ENCODE assay signal across 8 mouse cellular contexts in the genomic region with DNA sequence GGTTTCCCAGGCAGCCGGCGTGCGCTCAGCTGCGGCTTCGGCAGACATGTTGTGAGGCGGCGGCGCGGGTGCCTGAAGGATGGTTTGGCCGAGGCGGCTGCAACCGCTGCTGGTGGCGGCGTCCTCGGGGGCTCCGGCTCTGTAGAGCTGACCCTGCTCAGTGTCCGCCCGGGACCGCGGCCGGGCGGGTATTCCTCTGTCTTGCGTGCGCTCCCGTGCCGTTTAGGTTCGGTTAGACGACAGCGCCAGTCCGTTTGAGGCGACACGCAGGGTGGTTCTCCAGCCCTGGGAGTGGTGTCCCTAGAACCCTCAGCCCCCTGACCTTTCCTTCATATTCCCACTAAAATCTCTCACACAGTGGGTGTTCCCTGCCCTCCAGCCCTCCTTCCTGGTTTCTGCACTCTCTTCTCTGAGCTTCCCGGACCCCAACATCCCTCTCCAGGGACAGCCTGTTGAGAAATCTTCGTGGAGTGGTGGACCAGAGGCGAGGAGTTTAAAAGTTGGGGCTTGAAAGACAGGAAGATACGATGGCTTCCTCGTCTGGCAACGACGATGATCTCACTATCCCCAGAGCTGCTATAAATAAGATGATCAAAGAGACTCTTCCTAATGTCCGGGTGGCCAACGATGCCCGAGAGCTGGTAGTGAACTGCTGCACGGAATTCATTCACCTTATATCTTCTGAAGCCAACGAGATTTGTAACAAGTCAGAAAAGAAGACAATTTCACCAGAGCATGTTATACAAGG. TPM values are rescaled to one million over a fixed set of nuclear protein-coding genes. Genes with fewer than 3 reads are reported as not detected.
DNase-seq lines count a peak whose midpoint lies in the region; ATAC-seq and TF ChIP-seq lines count a peak whose summit lies in the region.

No protein-coding gene starts in this region.

- H3K4me2 ChIP-seq in heart, embryonic 12.5 days, result peak overlapping the region; percentile 87
- H3K4me2 ChIP-seq in hindbrain, embryonic 13.5 days, result peak overlapping the region; percentile 95

- no peaks in the 10 kb centered on the region for H3K9me3 ChIP-seq in heart, embryonic 12.5 days (replicated peaks)
- H3K9me3 ChIP-seq in ES-Bruce4 (replicated peaks; ENCODE audit: control insufficient read depth, insufficient read depth, low read length, poor library complexity, severe bottlenecking), result no peaks in the 10 kb centered on the region; the same call in 1 of the 2 replicates
- no peaks in the 10 kb centered on the region for H3K9me3 ChIP-seq in embryonic facial prominence, embryonic 10.5 days
- H3K9me3 ChIP-seq in hindbrain, embryonic 13.5 days, result no peaks in the 10 kb centered on the region

- H3K36me3 ChIP-seq in heart, embryonic 12.5 days, result peaks cover 9% of the 10 kb centered on the region; the same call in 1 of the 2 replicates
- H3K36me3 ChIP-seq in ES-Bruce4 (ENCODE audit: control insufficient read depth, insufficient read depth, low read length, poor library complexity, severe bottlenecking) (peaks cover 13% of the 10 kb centered on the region), macrophage (ENCODE audit: inconsistent target) (no peaks in the 10 kb centered on the region; the same call in 1 of the 2 replicates)
- peaks cover 25% of the 10 kb centered on the region for H3K36me3 ChIP-seq in embryonic facial prominence, embryonic 10.5 days (replicated peaks)
- peaks cover 4% of the 10 kb centered on the region; the same call in 1 of the 2 replicates for H3K36me3 ChIP-seq in hindbrain, embryonic 13.5 days

- H3K9ac ChIP-seq in heart, embryonic 12.5 days, result peak overlapping the region; percentile 95
- H3K9ac ChIP-seq in ES-Bruce4 (ENCODE audit: low read depth, poor library complexity, severe bottlenecking), result peak overlapping the region; percentile 91
- H3K9ac ChIP-seq in hindbrain, embryonic 13.5 days, result peak overlapping the region; percentile 97

- peak; percentile 67 for ATAC-seq in heart, embryonic 12.5 days (ENCODE audit: insufficient number of reproducible peaks, low FRiP score)
- ATAC-seq in hindbrain, embryonic 13.5 days (ENCODE audit: low FRiP score), result peak; percentile 82; the same call in 1 of the 2 replicates

- H3K79me2 ChIP-seq in macrophage (ENCODE audit: inconsistent target), result peaks cover 51% of the 10 kb centered on the region

- WGBS in heart, embryonic 12.5 days, result 0% methylated on average over 42 of the region's 44 CpGs
- under 1% methylated on average over 44 of the region's 44 CpGs for WGBS in embryonic facial prominence, embryonic 10.5 days
- whole genome bisulfite sequencing in hindbrain, embryonic 13.5 days, result under 1% methylated on average over 44 of the region's 44 CpGs
- whole genome bisulfite sequencing in macrophage (ENCODE audit: missing documents), result 0% methylated on average over 44 of the region's 44 CpGs

- H3K27ac ChIP-seq in heart, embryonic 12.5 days (ENCODE audit: poor library complexity, severe bottlenecking), result peak overlapping the region; percentile 97
- H3K27ac ChIP-seq in ES-Bruce4 (ENCODE audit: insufficient read depth, low read length) (no peak overlapping the region; the same call in 1 of the 2 replicates), macrophage (peak overlapping the region; percentile 89)
- peak overlapping the region; percentile 95 for H3K27ac ChIP-seq in embryonic facial prominence, embryonic 10.5 days (replicated peaks)
- peak overlapping the region; percentile 94 for H3K27ac ChIP-seq in hindbrain, embryonic 13.5 days

- H3K4me1 ChIP-seq in heart, embryonic 12.5 days (replicated peaks), result peaks cover 4% of the 10 kb centered on the region; the same call in 1 of the 2 replicates
- peaks cover 2% of the 10 kb centered on the region for H3K4me1 ChIP-seq in ES-Bruce4 (ENCODE audit: control insufficient read depth, insufficient read depth, low read length)
- peaks cover 27% of the 10 kb centered on the region for H3K4me1 ChIP-seq in embryonic facial prominence, embryonic 10.5 days
- peaks cover 44% of the 10 kb centered on the region for H3K4me1 ChIP-seq in hindbrain, embryonic 13.5 days (replicated peaks)

- no peak for TF ChIP-seq POLR2A in ES-Bruce4 (IDR thresholded peaks at IDR 0.05; ENCODE audit: insufficient read depth, low read length)

- intact Hi-C loops in heart, postnatal 14 days (cut with DNase I), result loop anchor here (5.0 to 10.0 kb wide), 3 partner anchors 43 to 204 kb away; a partner anchor contains a TSS

- no peak for DNase-seq in heart, postnatal 14 days
- DNase-seq in embryonic facial prominence, embryonic 10.5 days (ENCODE audit: low spot score), result no peak
- no peak for DNase-seq in retina, embryonic 14.5 days (ENCODE audit: low spot score)
- DNase-seq in ovary, adult 18-20 months (ENCODE audit: low spot score), result no peak

- TF ChIP-seq EP300 in ES-Bruce4 (IDR thresholded peaks at IDR 0.05; ENCODE audit: insufficient read depth, low read depth, low read length), result no peak

- H3K4me3 ChIP-seq in heart, embryonic 12.5 days, result peak overlapping the region; percentile 85
- H3K4me3 ChIP-seq in ES-Bruce4 (ENCODE audit: low read depth, low read length) (peak overlapping the region; percentile 85), macrophage (ENCODE audit: inconsistent target) (peak overlapping the region; percentile 84)
- peak overlapping the region; percentile 94 for H3K4me3 ChIP-seq in embryonic facial prominence, embryonic 10.5 days
- peak overlapping the region; percentile 65 for H3K4me3 ChIP-seq in hindbrain, embryonic 13.5 days

- H3K27me3 ChIP-seq in heart, embryonic 12.5 days (replicated peaks), result no peaks in the 10 kb centered on the region
- no peaks in the 10 kb centered on the region for H3K27me3 ChIP-seq in ES-Bruce4 (ENCODE audit: control insufficient read depth, insufficient read depth, low read length, poor library complexity, severe bottlenecking)
- H3K27me3 ChIP-seq in embryonic facial prominence, embryonic 10.5 days (replicated peaks; ENCODE audit: low read depth, poor library complexity, severe bottlenecking), result no peaks in the 10 kb centered on the region
- H3K27me3 ChIP-seq in hindbrain, embryonic 13.5 days, result no peaks in the 10 kb centered on the region

- TF ChIP-seq CTCF in ES-Bruce4 (IDR thresholded peaks at IDR 0.05; ENCODE audit: low read depth, low read length), result no peak

RNA-seq across cellular contexts. Expression of a gene that starts 0.5 kb away (rescaled TPM):
- polyA plus RNA-seq in heart, embryonic 12.5 days (2016; fragmentation: Nextera tagmentation; extraction: Ambion mirVana), result 32.8 and 33.0 TPM in 2 replicates
- 10 to 100 TPM; 21.9 TPM for total RNA-seq in heart, postnatal 14 days (2021)
- polyA plus RNA-seq in ES-Bruce4 (2011; ENCODE audit: insufficient read depth, insufficient read length, low read depth, missing spikeins) (39.6 and 44.7 TPM in 2 replicates), macrophage (2018) (45.0 to 52.6 TPM (median 50.9 TPM) in 3 replicates)
- 44.0 and 46.1 TPM in 2 replicates for polyA plus RNA-seq in embryonic facial prominence, embryonic 10.5 days (2016; fragmentation: Nextera tagmentation; extraction: Ambion mirVana)
- polyA plus RNA-seq in hindbrain, embryonic 13.5 days (2015; fragmentation: Nextera tagmentation; extraction: Ambion mirVana), result 40.5 and 41.8 TPM in 2 replicates
- 100 to 1,000 TPM in 1 of 26 experiments, 10 to 100 TPM in 24, 1 to 10 TPM in 1; 9.8 to 105 (median 23.1) TPM for total RNA-seq in macrophage (2018; cell fraction: chromatin; rRNA removed)
- 10 to 100 TPM; 44.0 to 69.2 (median 52.4) TPM for total RNA-seq in macrophage (2018; cell fraction: cytosol; rRNA removed)
- 10 to 100 TPM; 23.5 to 99.4 (median 47.6) TPM for total RNA-seq in macrophage (2018; cell fraction: nucleus; rRNA removed)

RNA-seq across cellular contexts. Expression of a gene that starts 43.2 kb away (rescaled TPM):
- polyA plus RNA-seq in heart, embryonic 12.5 days (2016; fragmentation: Nextera tagmentation; extraction: Ambion mirVana), result 7.7 and 8.1 TPM in 2 replicates
- total RNA-seq in heart, postnatal 14 days (2021), result 1 to 10 TPM; 8.0 to 8.5 TPM
- 8.7 and 10.0 TPM in 2 replicates for polyA plus RNA-seq in ES-Bruce4 (2011; ENCODE audit: insufficient read depth, insufficient read length, low read depth, missing spikeins)
- polyA plus RNA-seq in embryonic facial prominence, embryonic 10.5 days (2016; fragmentation: Nextera tagmentation; extraction: Ambion mirVana), result 6.4 and 7.6 TPM in 2 replicates
- polyA plus RNA-seq in hindbrain, embryonic 13.5 days (2015; fragmentation: Nextera tagmentation; extraction: Ambion mirVana), result 5.4 and 5.9 TPM in 2 replicates
- total RNA-seq in macrophage (2018; cell fraction: chromatin; rRNA removed), result 10 to 100 TPM in 23 of 26 experiments, 1 to 10 TPM in 3; 6.7 to 18.7 (median 14.1) TPM
- total RNA-seq in macrophage (2018; cell fraction: cytosol; rRNA removed), result 1 to 10 TPM; 5.0 to 9.7 (median 6.8) TPM
- total RNA-seq in macrophage (2018; cell fraction: nucleus; rRNA removed), result 10 to 100 TPM; 11.1 to 21.1 (median 15.1) TPM
- polyA plus RNA-seq in macrophage (2018), result 6.0 to 9.1 TPM (median 6.8 TPM) in 3 replicates
